Mouse (Mus musculus) frontal cortex, adult (tissue): ENCODE results near the gene P3h1.

ENCODE experiments used
- ATAC-seq: cut with Nextera tagmentation; 2 replicates; pipeline ENCODE4 v1.9.2; 2017; ENCODE audit warnings: mild to moderate bottlenecking, moderate library complexity, mixed read lengths; ENCODE audit not compliant: low TSS enrichment

The P3h1 gene

DNA sequence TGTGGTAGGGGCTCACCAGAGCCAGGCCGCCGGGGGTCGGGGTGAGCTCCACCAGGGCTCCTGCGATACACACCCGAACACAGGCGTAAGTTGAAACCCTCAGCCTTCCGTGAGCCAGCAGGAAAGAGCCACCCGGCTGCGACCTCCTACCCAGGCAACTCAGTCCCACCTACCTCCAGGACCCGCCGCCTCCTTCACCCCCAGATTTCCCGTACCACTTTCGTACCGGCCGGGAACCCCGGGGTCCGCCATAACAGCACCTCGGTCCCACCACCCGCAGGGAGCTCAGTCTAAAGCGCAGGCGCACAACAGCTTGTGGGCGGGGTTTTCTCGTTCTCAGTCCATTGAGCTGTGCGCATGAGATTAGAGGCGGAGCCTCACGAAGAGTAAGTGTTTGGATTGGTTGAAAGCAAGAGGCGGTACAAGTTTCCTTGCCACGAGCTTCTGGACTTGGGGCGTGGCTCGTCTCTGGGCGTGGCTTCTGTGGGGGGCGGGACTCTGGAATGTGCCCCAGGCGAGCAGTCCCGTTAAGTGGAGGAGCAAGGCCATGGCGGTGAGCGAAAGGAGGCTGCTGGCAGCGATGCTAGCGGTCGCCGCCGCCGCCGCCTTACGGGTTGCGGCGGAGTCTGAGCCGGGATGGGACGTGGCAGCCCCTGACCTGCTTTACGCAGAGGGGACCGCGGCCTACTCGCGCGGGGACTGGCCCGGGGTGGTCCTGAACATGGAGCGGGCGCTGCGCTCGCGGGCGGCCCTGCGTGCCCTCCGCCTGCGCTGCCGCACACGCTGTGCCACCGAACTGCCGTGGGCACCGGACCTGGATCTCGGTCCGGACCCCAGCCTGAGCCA, at the start of gene P3h1, which contains the start of gene AU022252:
TSS of gene P3h1 (plus strand) at position 506 of the 846 bp plus-strand sequence.
TSS of gene AU022252 (minus strand) at position 303 of the 846 bp plus-strand sequence.
- peak; percentile 97 for ATAC-seq

DNA sequence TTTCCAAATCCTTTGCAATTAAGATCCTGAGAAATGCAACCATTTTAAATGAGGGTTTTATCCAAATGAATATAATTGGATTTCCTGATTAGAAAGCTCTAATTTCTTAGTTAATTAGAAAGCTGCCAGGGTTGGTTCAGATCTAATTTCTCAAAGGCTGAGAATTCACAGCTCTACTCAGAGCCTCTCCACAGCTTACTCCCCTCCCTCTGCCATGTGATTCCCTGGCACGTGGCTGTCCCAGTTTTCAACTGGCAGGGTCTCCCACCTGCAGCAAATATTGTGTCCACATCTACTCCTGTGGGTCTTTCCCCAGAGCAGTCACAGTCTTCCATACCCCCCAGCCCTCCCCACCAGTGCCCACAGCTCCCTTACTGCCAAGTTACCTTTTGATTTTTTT, 49.2 kb upstream of the P3h1 start:
- no peak for ATAC-seq

DNA sequence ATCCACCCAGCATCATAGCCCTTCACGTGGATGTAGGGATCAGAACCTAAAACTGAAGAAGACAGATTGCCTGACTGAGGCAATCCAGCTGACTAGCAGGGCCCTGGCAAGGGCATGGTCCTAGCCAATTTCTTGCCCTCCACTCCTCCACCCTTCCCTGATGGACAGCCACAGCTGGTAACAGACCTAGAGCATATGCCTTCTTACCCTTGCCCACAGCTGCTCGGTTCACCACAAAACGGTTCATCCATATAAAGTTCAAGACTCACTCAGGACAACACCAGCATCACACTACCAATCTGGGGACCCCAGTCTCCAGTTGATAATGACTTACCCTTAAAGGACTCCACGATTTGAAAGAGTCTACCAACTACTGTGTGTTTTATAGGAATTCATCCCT, 46.9 kb upstream of the P3h1 start:
- no peak for ATAC-seq

DNA sequence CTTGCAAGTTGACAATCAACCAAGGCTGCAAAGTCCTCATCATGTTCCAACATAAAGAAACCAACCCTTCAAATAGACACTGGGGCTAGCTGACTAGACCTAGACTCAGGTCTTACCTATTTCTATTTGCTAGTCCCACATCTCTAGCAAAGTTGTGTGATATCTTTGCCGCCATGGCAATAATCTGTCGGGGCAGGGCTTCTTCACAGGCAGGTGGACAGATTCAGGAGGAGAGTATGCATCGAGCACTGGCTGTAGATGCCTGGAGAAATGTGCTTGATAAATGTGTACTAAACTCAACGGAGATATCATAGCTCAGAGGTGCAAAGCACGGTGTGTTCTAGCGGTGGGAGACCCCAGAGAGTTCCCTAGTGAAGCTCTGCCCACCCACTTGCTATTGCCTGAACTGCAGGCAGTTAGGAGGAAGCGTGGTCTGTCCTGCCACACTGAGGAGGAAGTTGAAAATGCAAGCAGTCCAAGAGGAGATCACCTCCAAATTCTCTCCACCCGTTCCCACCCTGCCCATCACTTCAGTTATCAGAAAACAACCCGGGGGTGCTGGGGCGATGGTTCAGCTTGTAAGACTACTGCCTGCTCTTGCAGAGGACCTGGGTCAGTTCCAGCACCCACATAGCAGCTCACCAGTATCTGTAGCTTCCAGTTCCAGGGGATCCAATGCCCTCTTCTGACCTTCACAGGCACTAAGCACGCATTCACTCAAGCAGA, 44.5 kb upstream of the P3h1 start:
- no peak for ATAC-seq

DNA sequence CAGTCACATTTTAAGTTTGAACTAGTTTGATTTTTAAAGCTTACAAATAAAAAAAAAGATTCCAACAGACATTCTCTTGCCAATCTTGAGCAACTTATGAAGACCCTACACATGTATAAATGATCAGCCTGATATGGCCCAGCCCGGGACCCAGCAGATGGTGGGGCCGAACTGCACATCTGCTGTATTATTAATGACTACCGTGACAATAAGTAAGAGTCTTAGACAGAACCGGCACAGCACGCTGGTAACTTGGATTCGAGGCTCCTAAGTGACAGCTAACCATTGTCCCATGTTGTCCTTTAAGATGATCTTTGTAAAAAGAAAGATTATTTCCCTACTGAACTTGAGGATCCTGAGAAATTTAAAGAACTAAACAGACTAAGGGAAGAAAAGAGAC, 43.3 kb upstream of the P3h1 start:
- no peak for ATAC-seq

DNA sequence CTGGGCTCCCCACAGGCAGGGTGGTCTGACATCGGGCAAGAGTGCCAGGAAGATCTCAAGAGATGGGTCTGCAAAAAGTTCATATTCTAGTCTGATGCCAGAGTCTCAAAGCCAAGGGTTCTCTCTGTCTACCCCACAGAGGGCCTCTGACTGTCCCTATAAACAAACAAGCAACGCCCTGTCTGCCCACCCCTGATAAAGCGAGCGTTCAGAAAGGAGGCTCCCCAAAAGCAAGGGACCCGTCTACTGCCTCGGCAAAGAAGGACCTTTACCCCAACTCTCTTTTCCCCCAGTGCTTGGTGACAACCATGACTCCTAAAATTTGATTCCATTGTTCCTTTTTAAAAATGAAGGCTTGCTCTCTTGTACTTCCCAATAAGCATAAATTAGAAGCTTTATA, 42.9 kb upstream of the P3h1 start, which contains the start of gene Ermap:
TSS of gene Ermap (minus strand) at position 148 of the 400 bp plus-strand sequence.
- ATAC-seq: no peak

DNA sequence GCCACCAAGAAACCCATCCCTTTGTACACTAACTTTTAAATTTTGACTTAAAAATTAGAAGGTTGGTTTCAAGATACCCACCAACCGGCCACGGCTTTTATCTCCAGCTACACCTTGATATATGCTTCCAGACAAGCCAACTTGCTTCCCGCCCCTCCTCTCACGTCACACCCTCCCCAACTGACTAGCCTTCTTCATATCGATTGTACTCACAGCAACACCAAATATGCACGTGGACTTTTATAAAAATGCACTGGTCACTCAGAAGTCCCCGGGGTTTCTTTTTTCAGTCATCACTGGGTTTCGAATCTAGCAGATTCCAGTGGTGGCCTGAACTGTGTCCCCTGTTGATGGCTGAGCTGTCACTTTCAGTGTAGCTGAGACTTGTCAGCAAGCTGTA, 42.1 kb upstream of the P3h1 start:
- ATAC-seq: no peak

DNA sequence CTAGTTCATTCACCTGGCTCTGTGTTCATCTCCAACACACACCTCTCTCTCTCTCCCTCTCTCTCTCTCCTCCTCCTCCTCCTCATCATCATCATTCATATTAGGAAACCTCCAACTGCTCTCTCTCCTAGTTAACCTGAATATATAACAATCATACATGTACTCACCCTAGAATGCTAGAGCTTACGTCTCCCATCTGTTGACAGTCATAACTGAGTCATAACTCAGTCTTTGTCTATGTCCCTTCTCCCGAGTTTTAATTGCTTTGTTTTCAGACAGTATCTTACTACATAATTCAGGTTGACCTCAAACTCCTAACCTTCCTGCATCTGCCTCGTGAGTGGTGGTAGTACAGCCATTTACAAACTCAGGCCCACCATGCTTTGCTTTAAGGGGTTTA, 41.4 kb upstream of the P3h1 start:
- ATAC-seq: no peak

DNA sequence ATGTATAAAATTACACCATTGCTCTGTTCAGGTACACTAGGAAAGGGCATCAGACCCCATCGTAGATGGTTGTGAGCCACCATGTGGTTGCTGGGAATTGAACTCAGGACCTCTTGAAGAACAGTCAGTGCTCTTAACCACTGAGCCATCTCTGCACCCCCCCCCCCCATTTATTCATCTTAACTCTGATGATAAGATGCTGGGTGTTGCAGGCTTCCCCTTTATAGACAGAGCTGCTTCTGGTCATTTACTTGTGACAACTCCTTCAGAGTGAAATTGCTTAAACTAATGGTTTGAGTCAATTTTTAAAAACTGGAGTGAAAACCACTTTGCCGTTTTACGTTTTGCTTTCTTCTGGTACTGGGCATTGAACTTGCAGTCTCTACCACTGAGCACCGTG, 40.0 kb upstream of the P3h1 start:
- ATAC-seq: no peak

DNA sequence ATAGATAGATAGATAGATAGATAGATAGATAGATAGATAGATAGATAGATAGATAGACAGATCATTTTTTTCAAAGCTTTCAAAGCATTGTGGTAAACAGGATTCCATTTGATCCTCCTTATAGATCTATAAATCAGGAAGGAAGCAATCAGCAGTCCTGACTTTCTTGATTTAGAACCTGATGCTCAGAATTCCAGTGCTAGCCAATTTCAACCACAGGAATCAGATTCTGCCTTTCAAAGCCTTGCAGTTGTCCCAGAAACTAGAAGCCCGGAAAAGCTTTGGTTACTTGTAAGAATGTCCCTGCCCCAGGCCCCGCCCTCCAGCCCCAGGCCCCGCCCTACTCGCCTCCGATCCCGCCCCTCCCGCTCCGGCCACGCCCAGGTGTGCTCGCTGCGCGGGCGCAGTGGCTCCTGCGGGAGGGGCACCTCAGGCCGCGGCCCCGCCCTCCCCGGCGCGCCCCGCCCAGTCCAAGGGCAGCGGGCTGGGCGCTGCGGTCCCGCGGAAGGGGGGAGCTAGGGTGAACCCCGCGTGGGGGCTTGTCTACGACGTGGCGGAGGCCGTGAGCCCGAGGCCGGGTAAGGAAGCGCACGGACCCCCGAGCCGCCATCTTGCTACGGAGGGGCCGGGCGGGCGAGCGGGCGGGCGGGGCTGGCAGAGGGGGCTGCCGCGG, 37.7 kb upstream of the P3h1 start, which contains the start of gene Svbp:
TSS of gene Svbp (plus strand) at position 398 of the 673 bp plus-strand sequence.
- ATAC-seq: peak; percentile 94

DNA sequence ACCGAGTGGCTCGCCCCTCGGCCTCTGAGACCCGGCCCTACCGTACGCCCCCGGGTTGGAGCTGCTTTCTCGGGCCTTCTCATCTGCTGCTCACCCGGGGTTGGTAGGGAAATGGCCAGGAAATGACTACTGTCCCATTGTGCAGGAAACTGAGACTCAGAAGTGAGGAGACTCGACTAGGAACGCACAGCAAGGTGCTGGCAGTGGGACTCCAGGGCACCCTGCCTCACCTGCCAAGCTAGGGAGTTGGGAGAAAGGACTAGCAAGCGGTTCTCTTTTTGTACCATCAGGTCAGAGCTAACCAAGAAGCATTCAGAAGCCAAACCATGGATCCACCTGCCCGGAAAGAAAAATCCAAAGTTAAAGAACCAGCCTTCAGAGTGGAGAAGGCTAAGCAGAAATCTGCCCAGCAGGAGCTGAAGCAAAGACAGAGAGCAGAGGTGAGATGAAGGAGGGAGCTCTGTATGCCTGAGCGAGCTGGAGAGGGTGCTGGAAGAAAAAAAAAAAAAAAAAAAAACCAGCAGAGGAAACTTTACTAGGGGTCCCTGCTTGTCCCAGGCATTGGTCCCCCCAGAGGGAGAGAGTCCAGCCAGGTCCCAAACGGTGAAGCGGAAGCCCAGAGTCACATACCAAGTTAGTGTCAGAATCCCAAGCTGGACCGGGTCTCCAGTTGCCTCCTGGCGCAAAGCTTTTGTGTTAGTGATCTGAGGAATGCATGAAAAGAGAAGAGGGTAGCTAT, 37.0 kb upstream of the P3h1 start:
- peak; percentile 60 for ATAC-seq

DNA sequence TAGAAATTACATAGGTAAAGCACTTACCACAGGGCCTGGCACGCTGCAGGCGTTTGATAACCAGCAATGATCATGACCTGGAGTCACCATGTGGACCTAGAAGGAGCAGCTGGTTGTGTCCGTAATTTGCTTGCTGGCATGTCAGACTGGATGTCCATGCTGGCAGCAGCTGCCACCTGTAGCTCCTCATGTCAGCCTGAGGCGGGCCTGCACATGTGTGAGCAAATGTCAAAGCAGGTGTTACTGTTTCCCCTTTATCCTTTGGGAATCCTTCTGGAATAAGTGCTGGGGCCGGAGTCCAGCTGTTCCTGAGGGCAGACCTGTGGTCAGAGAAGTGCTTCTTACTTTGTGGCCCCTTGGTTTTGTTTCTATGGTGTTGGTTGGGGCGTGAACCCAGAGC, 34.6 kb upstream of the P3h1 start:
- no peak for ATAC-seq

DNA sequence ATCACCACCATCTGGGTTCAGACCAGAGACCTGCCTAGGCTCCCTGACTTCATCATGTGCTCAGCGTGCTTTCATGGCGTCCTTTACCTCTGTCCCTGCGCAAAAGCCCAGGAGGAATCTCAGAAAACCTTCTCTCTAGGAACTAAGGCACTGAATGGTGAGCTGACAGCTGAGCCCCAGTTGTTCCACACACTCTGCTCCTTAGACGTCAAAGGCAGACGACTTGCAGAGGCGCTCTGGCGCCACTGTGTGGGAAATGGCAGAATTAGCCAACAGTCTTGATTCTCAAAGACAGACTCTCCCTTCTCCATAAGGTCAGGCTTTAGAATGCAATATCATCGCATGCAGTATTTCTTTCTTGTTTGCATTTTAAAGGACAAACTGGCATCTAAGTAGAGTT, 28.0 kb upstream of the P3h1 start:
- peak; percentile 94 for ATAC-seq

DNA sequence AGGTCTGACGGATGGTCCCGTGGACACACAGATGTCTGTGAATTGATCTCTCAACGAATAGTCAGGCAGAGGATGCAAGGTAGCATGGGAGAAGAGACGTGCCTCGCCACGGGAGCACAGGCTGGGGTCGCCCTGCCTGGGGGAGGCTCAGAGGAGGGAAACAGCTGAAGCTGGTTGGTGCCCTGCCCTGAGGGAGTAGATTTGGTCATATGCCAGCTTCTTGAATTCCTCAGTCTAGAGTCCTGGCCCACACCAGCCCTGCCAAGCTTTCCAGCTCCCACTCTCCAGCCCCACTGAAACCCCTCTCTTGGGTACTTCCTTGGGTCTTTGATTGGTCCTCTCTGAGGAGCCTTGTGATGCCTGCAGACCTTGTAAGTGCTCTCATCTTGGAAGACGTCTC, 16.0 kb upstream of the P3h1 start:
- no peak for ATAC-seq

DNA sequence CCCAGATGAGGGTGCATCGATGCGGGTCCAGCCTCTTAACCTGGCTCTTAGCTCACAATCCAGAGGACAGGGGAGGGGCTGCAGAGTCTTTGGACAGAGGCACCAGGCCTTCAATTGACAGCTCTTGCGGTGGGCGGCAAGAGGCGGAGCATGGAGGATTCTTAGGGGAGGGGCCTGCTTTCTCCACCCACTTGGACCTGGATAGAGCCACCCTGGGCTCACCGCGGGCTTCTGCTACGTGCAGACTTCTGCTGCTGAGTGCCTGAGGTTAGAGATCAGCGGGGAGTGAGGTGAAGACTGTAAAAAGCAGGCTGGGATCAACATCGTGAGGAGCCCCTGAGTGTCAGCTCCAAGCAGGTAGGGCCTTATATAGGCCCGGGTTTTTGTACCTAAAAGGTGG, 14.5 kb upstream of the P3h1 start, which contains the start of gene Tmem269:
TSS of gene Tmem269 (minus strand) at position 49 of the 400 bp plus-strand sequence.
- no peak for ATAC-seq

DNA sequence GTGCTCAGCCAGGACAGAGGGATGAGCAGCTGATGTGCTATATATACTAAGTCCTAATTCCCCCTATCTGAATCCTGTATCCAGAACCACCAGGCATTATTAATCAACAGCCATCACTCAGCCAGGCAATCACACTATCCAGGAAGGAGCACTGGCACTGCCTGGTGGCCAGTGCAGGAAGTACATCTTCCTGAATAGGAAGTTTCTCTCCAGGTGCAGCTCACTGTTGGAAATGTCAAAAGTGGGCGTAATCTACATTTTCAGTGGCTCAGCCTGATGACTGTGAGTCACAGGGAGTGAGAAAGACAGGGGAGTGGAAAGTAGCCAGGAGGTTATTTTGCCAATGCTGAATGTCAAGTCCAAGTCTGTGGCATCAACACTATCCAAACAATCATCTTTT, 9.0 kb upstream of the P3h1 start:
- ATAC-seq: peak; percentile 64; the same call in 1 of the 2 replicates

DNA sequence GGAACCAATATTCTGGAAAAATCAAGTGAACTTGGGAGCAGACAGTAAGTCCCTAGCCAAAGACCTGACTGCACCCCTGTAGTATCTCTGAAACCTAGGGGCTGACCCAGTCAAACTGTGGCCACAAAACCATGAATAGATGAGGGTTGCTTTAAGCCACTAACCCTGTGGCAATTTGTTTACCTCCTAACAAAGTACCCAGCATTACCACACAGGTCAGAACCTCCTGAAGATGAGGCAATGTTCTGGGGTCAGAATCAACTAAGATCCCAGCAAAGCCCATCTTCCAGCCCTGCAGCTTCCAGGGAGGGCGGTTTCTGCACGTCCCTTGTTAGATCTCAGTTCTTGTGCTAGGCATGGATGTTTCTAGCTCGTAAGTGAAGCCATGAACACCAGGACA, 8.2 kb upstream of the P3h1 start:
- no peak for ATAC-seq

DNA sequence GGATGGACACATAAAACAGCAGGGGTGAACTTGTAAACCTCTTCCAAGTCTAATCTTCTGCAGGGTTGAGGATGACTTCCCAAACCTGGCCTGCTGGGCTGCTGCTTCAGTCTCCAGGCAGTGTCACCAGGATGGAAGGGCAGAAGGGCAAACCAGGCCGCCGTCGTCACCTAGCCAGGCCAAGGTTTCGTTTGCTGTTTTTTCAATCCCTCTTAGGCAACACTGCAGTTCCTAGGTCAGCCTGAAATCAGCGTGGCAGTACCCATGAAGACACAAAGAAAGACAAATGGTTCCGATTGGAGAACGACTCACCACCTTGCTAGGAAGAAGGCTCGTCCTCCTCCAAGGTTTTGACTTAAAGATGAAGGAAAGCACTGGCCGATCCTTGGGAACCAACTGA, 7.0 kb upstream of the P3h1 start:
- ATAC-seq: no peak

DNA sequence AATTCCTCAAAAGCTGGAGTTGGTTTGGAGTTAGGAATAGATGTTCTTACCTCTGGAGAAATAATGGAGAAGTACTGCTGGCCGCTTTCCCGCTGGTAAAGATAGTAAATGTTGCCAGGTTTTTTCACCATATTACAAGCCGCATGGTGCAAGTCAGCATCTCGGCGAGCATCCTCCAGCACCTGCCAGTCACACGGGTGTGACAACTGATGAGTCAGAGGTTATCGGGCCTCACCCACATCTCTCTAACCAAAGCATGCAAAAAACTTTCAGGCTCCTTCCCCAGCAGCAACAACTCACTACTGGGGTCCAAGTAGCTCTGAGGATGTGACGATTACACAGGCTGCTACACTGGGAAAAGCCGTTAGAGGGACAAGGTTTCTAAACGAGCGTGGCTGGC, 6.0 kb upstream of the P3h1 start:
- ATAC-seq: no peak

DNA sequence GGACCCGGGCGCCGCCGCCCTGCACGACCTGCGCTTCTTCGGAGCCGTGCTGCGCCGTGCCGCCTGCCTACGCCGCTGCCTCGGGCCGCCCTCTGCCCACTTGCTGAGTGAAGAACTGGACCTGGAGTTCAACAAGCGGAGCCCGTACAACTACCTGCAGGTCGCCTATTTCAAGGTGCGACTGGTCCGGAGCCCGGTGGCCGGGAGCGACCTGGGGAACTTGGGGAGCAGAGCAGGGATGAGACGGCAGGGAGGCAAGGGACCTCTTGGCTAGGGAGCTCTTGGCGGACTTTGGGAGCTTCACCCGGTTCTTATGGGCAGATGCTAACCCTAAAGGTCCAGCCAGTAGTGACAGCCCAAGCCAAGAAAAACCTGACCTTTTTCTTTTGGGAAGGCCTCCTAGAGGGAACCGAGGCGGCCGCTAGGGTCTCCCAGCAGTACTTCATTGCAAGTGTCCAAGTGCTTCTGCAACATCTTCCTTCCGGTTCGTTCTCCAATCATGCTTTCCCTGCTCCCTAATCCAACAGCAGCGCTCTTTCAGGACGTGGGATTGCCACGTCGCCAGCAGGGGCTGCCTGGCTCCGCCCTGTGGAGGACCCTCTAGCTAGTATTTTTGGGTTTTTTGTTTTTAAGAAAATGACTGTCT, 664 bp downstream of the P3h1 start:
- peak; percentile 61; the same call in 1 of the 2 replicates for ATAC-seq

DNA sequence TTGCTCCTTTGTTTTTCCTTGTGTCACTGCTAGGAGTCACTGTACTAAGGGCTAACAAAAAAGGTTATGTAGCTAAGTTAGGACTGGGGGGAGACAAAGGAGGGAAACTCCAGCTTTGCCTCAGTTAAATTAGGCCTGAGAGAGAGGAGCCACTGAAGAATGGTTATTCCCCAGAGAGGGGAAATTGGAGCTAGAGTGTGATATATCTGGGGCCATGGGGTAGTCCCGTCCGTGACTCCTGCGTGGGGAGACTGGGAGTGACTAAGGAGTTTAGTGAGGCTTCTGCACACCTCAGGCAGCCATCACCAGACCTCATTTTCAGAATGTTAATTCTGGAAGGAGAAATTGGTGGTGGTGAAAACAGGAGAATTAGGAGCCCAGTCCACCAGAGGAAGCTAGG, 1.6 kb downstream of the P3h1 start:
- ATAC-seq: no peak
